Mouse (Mus musculus) G1E-ER4 (cell line): ENCODE measurements at regions not wholly inside any gene's neighbourhood (a gene's known extent, or its start where the extent isn't known, plus 50 kb on each side); places are given as distances from the start of the nearest gene placed in this dataset.

Source experiments
- GATA1 ChIP-seq: IDR thresholded peaks from one replicate; pipeline ENCODE4 v1.8.0; 2012; ENCODE audit warnings: low read length, inconsistent platforms

DNA sequence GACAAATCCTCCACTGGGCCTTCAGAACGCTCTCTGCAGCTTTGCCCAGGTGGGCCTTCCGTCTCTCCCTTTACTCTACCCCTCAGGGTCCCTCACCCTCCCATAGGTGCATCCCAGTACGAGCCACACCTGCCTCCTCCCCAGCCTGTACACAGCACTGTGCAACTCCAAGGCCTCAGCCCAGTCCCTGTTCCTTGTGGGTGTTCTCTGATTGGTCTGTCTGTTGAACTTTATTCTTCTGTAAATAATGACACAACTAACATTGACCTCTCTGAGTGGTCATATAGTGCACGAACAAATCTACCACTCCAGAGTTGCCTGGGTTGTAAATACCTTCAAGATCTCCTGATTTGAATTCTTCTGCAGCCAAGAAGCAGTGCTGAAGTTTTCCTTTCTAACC is 167.8 kb upstream of the Hes1 start:
- TF ChIP-seq GATA1 = no peak

DNA sequence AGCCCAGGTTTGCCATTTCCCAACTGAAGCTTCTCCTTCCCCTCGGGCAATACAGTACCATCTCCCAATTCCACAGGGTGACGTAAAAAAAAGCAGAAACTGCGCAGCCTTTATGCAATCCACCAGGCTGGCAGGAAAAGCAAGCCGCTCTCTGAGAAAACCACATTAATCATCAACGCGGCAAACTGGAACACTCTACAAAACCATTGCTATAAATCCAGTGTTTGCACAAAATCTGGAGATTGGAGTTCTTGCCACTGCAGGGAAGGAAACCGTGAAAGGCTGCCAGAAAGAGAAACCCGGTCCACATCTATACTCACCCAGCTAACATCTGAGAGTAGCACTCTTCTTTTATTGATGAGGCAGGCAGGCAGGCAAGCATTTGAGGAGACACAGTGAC is 160.7 kb upstream of the Hes1 start:
- no peak for TF ChIP-seq GATA1

DNA sequence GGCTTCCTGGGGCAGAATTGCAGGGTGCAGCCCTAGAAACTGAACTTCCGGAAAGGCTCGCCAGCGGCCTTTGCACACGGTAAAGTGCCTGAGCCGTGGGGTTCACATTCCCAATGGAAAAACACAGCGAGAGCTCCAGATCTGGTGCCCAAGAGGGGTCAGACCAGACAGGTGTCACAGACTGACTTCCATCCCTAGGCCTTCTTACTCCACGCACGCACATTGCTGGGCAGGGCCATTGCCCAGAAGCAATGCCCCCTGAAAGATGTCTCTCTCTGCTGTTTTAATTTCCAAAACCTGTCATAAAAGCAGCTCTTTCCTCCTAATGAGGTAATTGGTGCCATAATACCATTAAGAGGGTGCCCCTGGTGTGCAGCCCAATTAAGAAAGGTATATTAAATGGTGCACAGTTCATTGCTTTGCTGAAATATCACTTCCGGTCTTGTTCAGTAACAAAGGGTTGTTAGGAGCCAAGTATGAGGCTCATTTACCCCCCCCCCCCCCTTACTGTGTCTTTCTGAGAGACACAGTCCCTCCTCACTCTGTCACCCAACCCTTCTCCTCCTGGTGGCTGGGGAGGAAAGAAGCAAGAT is 159.9 kb upstream of the Hes1 start:
- TF ChIP-seq GATA1 = no peak

GRCm38 (mm10) chr16:29907331-29907730 is 156.9 kb upstream of the Hes1 start:
- TF ChIP-seq GATA1 = no peak

- no peak for TF ChIP-seq GATA1
These were observed 156.2 kb upstream of the Hes1 start for GRCm38 (mm10) chr16:29908031-29908430.

DNA sequence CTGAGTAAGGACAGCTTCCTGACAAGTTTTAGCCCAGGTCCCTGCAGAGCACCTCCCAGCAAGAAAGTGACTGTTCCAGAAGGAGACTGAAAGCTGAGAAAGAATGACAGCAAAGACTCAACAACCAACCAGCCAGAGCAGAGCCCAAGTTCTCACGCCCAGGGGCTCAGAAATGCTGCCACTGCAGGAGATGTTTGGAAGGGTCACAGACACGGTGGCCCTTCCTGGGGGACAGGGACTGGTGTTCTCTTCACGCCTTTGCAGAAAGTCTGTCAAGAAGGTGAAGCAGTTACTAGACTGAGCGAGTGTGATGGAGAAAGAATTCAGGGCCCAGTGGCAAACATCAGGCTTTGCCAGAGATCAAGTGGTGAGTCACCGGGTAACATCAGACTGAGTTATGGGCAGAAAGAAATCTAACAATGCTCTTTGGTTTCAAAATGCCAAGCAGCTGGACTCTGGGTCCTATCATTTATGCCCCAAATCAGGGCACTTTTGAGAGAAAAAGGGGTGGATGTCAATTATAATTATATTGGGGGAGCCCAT is 154.2 kb upstream of the Hes1 start:
- no peak for TF ChIP-seq GATA1

- no peak for TF ChIP-seq GATA1
These were observed 153.0 kb upstream of the Hes1 start for GRCm38 (mm10) chr16:29911164-29911571.

DNA sequence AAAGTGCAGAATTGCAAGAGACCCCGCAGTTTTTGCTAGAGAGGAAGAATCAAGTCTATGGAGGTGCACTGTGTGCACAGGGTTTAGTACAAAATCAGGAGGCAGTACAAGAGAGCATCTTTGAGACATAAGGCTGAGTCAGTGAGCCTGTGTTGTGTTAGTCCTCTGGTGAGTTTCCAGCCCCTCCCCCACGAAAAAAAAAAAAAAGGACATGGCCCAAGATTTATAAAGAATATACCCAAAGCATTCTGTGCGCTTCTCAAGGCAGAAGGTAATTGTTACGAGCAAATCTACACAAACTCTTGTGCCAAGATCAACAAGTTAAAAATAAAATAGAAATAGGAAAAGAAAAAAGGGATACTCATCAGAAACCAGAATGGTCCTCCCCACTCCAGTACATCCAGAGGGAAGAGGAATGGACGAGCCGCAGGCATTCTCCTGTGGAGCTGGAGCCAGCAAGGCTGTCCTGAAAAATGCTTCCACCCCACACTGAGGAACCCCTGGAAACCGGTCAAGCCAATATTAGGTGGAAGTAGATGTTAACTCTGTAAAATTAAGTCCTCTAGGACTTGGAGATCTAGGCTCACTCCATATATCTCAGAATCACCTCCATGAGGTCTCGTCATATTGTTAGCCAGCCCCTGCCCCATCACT is 150.7 kb upstream of the Hes1 start:
- no peak for TF ChIP-seq GATA1

DNA sequence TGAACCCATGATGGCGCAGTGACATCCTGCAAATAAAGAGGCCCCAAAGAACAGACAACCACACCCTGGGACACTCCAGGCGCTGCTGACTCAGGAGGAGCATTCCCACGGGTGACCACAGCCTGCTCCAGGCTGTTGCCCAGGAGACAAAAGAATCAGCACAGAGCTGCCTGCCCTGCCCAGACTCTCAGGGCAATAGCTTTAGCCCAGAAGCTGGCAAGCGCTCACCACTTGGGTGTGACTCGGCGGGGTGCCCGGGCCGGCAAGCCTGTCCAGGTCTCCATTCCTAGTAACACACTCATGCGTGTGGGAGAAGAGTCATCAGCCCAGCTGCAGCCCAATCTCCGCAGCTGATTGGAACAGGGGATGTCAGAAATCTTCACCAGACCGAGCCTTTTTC is 148.8 kb upstream of the Hes1 start:
- no peak for TF ChIP-seq GATA1

GRCm38 (mm10) chr16:29917989-29918388 is 146.2 kb upstream of the Hes1 start:
- TF ChIP-seq GATA1 = no peak

DNA sequence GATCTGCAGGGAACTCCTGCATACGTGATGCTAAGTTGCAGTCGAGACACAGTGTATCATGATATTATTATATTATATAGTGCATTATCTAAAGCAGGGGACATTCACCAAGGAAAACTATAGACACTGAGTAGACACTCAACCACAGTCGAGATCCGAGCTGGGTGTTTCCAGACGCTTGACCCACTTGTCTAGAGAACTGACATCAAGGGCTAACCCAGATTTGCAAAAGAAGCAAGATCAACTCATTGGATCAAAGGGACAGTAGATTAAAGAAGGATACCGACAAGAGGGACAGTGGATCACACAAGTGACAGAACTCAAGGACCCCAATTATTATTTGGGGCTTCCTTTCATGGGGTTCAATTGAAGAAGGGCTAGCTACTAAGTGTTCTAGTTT is 145.8 kb upstream of the Hes1 start:
- TF ChIP-seq GATA1 = no peak

GRCm38 (mm10) chr16:29920940-29921339 is 143.2 kb upstream of the Hes1 start:
- TF ChIP-seq GATA1 = no peak

GRCm38 (mm10) chr16:29921385-29921784 is 142.8 kb upstream of the Hes1 start:
- no peak for TF ChIP-seq GATA1

DNA sequence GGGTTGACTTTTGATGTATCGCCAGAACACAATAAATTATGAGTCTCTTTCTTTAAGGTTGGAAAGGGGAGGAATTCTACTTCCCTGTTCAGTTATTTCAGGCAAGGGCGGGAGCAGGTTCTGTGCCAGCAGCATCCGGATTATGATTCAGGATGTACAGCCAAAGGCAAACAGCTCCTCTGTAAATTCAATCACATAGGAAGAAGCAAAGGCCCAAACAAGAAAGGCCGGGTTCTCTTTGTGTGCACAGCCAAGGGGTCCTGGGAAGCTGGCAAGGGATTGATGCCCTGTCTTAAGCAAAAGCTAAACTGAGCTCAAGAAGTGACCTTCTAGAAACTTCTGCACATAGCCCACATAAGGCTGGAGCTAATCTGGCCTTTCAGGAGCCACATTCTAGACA is 135.9 kb upstream of the Hes1 start:
- TF ChIP-seq GATA1 = no peak

DNA sequence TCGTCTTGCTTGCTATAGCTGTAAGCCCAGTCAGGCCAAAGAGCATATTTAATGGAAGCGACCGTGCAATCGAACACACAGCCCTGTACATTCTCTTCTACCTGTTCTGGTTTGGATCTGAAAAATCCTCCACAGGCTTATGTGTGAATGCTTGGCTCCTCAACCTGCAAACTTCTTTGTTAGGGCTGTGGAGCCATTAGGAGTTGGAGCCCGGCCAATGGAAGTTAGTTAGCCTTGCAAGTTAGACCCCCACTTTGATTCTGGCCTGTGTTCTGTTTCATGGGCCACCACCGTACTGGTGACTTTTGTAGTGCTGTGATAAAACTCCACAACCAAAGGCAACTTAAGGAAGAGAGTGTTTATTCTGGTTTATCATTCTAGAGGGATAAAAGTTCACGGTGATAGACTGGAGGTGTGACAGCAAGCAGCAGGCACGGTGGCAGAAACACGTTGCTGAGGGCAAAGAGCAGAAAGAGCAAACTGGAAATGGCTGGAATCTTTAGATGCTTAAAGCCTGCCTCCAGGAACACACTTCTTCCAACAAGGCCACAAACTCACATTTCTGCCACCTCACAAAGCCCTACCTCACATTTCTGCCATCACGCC is 132.3 kb upstream of the Hes1 start:
- no peak for TF ChIP-seq GATA1

GRCm38 (mm10) chr16:29934649-29935048 is 129.5 kb upstream of the Hes1 start:
- no peak for TF ChIP-seq GATA1

DNA sequence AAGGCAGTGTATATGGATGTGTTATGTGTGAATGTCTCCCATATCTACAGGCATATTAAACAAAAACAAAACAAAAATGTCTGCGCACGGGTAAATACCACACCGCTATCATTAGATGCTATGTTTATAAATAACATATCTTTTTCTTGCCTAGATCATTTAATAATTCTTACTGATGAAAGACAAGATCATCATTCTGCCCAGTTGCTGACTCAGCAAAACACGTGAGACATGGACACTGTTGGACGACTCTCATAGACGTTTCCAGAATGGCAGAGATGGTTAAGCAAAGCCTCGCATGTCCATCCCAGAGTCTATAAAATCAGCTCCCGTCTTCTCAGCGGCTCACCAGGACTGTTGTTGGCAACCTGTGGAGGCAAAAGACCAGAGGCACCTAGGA is 125.5 kb upstream of the Hes1 start:
- TF ChIP-seq GATA1 = no peak
